Mouse (Mus musculus) heart, postnatal 0 days (tissue): ENCODE measurements around the gene Il33. TPM values are rescaled to one million over a fixed set of nuclear protein-coding genes. Genes with fewer than 3 reads are reported as not detected.
A peak's percentile ranks its signal among the peaks of the same experiment; 100 is the strongest.

ENCODE experiments used
- ATAC-seq: fragments of 200-750 bp; cut with Nextera tagmentation; 2 replicates; pipeline ENCODE4 v1.8.0; 2017; ENCODE audit warnings: low read depth, moderate number of reproducible peaks, moderate library complexity; ENCODE audit not compliant: insufficient read depth
- DNase-seq: peaks from one replicate; pipeline ENCODE4 v3.0.0-alpha.2; 2016; ENCODE audit warnings: low spot score
- H3K27ac ChIP-seq: fragments of 300-500 bp; sonication (generic); 2 replicates; pipeline ENCODE4 v1.5.1; 2014; ENCODE audit warnings: low read depth, mild to moderate bottlenecking
- H3K27me3 ChIP-seq: fragments of 300-500 bp; sonication (generic); 2 replicates; pipeline ENCODE4 v1.6.1; 2014; ENCODE audit warnings: low read length, mixed read lengths; ENCODE audit not compliant: control insufficient read depth, insufficient read depth
- H3K36me3 ChIP-seq: fragments of 300-500 bp; sonication (generic); replicated peaks from 2 replicates; pipeline ENCODE4 v1.6.1; 2014; ENCODE audit warnings: low read length, mixed read lengths; ENCODE audit not compliant: control insufficient read depth, insufficient read depth
- H3K4me1 ChIP-seq: fragments of 300-500 bp; sonication (generic); 2 replicates; pipeline ENCODE4 v1.6.1; 2014; ENCODE audit warnings: antibody characterized with exemption; ENCODE audit not compliant: control insufficient read depth, insufficient read depth
- H3K4me2 ChIP-seq: fragments of 300-500 bp; sonication (generic); 2 replicates; pipeline ENCODE4 v1.6.1; 2014; ENCODE audit warnings: low read depth, mild to moderate bottlenecking, low read length, moderate library complexity
- H3K4me3 ChIP-seq: fragments of 300-500 bp; sonication (generic); 2 replicates; pipeline ENCODE4 v1.5.1; 2014; ENCODE audit warnings: low read depth, low read length
- H3K9ac ChIP-seq: fragments of 300-500 bp; sonication (generic); replicated peaks from 2 replicates; pipeline ENCODE4 v1.6.1; 2014; ENCODE audit warnings: low read depth, low read length, mixed read lengths
- H3K9me3 ChIP-seq: fragments of 300-500 bp; sonication (generic); replicated peaks from 2 replicates; pipeline ENCODE4 v1.6.1; 2016; ENCODE audit warnings: low read length; ENCODE audit not compliant: control insufficient read depth
- CTCF ChIP-seq: IDR thresholded peaks from 2 replicates; pipeline ENCODE4 v1.5.1; 2016; ENCODE audit warnings: antibody characterized with exemption, control low read depth, low read depth
- EP300 ChIP-seq: IDR thresholded peaks from 2 replicates; pipeline ENCODE4 v1.6.1; 2016; ENCODE audit warnings: antibody characterized with exemption, low read depth
- WGBS: fragments of 180-500 bp; shearing (Covaris S2); extraction: QIAGEN DNeasy Blood & Tissue Kit; methylation state at CpG from one replicate; pipeline ENCODE4 v1.1.7; 2014; 5-methylcytosine and 5-hydroxymethylcytosine counted together
- polyA plus RNA-seq: library from polyadenylated mRNA; unstranded; fragments of >200 nt; fragmentation: Nextera tagmentation; extraction: Ambion mirVana; gene quantifications from 2 replicates; pipeline ENCODE4 v1.2.1, GENCODE M21; 2015
- total RNA-seq: library from RNA; depleted of rRNA; stranded (reverse); fragments of >200 nt; gene quantifications from 2 replicates; pipeline ENCODE4 v1.2.3, GENCODE M21; 2014; ENCODE audit warnings: low replicate concordance

Gene Il33
- total and polyA plus RNA-seq, 2 experiments from 2014 or later, result 1.4 to 4.2 TPM

DNA sequence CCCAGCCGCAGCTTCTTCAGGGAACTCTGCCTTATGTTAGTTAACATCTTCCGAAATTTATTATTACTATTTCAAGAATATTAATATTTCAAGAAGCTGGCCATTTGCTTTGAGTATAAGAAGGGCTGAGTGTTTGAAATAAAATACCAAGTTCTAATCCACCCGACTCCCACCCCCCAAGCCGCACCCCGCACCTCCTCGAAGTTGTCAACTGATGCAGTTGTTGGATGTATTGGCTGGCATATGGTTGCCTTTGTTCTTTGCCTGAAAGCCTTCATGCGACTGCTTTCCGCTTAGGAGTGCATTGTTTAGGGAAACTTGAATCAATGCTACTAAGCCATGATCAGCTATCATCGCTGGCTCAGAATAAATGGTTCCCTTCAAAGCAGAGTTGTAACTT lies 22.1 kb downstream of the Il33 start:
- H3K4me3 ChIP-seq, result no peak overlapping the region
- peaks cover 7% of the 10 kb centered on the region; the same call in 1 of the 2 replicates for H3K4me1 ChIP-seq
- no peaks in the 10 kb centered on the region for H3K36me3 ChIP-seq
- no peak for TF ChIP-seq EP300
- TF ChIP-seq CTCF, result no peak
- no peaks in the 10 kb centered on the region for H3K9me3 ChIP-seq
- H3K4me2 ChIP-seq, result no peak overlapping the region
- WGBS, result 84% methylated on average over 9 of the region's 9 CpGs
- H3K27ac ChIP-seq, result no peak overlapping the region
- no peaks in the 10 kb centered on the region for H3K27me3 ChIP-seq
- no peak for DNase-seq
- no peak for ATAC-seq
- no peak overlapping the region for H3K9ac ChIP-seq

DNA sequence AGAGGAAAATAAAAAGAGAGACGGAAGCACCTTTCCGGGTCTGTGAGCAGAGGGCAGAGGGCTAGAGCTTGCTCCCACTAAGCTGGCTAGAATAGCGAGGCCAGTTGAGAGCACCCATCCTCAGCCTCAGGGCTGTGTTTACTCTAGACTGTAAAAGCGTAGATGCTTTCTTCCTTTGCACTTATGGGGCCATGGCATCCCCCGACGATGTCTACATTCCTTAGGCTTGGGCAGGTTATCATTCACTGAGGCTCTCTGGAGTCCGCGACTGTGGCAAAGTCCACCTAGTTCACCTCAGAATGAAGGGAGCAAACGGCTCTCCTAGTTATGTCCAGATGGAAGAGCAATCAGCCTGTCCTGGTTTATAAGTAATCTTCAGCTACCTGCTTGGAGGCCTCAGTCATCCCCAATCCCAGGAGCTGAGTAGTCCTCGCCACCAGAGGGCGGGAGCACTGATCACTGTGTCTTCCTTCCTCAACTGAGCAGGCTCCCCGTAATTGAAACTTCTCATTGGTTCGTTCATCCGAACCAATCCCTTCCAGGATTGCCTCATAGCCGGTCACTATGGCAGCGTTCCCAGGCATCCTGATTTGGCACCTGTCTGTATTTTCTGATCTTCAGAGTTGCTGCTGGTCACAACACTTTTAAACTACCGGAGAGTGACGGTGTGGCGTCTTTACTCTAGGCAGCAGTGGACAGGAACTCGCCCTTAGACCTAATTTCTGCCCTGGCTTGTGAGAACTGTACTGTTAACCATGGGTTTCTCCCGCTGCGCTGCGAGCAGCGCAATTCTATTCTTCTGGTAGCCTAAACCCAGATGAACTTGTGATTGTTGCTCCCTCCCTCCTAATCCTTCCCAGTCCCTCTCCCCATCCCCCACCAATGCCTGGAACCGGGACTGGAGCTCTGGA lies 23.2 kb downstream of the Il33 start:
- Histone ChIP-seq H3K9ac (0 out of 2 replicates have a peak overlapping the region, but pooled peaks have one; percentile 36), H3K27ac (no peak overlapping the region), H3K4me2 (peak overlapping the region; percentile 65), H3K4me1 (peaks cover 7% of the 10 kb centered on the region; the same call in 1 of the 2 replicates), H3K9me3 (no peaks in the 10 kb centered on the region), H3K4me3 (peak overlapping the region; percentile 46), H3K36me3 (no peaks in the 10 kb centered on the region), H3K27me3 (no peaks in the 10 kb centered on the region)
- ATAC-seq (peak; percentile 94), DNase-seq (peak; percentile 90)
- no peak for TF ChIP-seq EP300
- TF ChIP-seq CTCF, result peak; percentile 80
- WGBS, result 25% methylated on average over 25 of the region's 25 CpGs

DNA sequence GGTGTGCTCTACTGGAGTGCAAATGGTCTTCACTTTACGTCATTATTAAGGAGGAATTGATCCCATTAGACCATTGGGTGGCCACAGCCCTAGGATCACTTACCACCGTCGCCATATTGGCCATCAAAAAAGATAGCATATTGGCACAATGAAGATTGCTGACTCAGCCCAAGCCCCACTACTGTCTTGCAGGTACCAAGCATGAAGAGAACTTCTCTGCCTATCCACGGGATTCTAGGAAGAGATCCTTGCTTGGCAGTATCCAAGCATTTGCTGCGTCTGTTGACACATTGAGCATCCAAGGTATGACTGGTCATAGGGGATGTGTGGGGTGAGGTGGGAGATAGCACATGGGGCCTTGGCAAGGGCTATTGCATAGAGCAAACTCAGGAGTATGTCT lies 27.6 kb downstream of the Il33 start:
- Histone ChIP-seq H3K36me3 (no peaks in the 10 kb centered on the region), H3K9ac (no peak overlapping the region), H3K4me2 (no peak overlapping the region), H3K9me3 (no peaks in the 10 kb centered on the region), H3K27ac (no peak overlapping the region), H3K4me3 (no peak overlapping the region), H3K27me3 (no peaks in the 10 kb centered on the region), H3K4me1 (no peaks in the 10 kb centered on the region)
- ATAC-seq (no peak), DNase-seq (no peak)
- TF ChIP-seq CTCF, result no peak
- TF ChIP-seq EP300, result no peak
- 80% methylated on average over 5 of the region's 5 CpGs for WGBS

DNA sequence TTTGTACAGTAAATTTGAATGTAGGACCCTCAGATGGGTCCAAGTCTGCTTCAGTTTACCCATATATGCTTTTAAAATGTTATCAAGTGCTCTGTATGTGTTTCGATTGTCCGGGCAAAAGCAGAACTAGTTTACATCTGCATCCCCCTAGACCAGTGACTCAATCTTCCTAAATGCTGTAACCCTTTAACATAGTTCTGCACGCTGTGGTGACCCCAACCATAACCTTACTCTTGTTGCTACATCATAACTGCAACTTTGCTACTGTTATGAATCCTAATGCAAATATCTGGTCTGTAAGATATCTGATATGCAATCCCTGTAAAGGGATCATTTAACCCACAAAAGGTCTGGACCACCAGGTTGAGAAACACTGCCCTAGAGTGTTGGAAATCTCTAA lies 28.9 kb downstream of the Il33 start:
- TF ChIP-seq EP300 (no peak), CTCF (no peak)
- no peaks in the 10 kb centered on the region for H3K9me3 ChIP-seq
- no peaks in the 10 kb centered on the region for H3K4me1 ChIP-seq
- no peak overlapping the region for H3K27ac ChIP-seq
- WGBS, result 82% methylated on average over 3 of the region's 3 CpGs
- H3K9ac ChIP-seq, result no peak overlapping the region
- DNase-seq, result no peak
- no peaks in the 10 kb centered on the region for H3K36me3 ChIP-seq
- ATAC-seq, result no peak
- no peaks in the 10 kb centered on the region for H3K27me3 ChIP-seq
- no peak overlapping the region for H3K4me3 ChIP-seq
- H3K4me2 ChIP-seq, result no peak overlapping the region

DNA sequence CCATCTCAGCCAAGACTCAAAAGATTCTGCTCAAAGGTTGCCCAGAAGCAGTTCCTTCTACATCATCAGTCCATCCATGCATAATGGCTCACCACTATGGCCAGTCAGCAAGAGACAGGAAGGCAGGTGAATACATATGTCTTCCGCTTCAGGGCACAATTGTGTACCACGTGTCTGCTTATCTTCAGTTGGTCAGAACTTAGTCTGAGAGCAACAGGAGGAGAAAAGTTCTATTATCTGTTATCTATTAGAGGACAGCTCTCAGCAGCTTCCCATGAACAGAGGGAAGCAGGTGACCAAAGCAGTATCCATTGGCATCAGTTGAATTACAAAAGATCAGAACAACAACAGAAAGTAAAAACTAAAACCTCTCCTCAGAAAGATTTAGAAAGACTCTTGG lies 30.5 kb downstream of the Il33 start:
- WGBS, result 65% methylated on average over 2 of the region's 2 CpGs
- no peak for DNase-seq
- no peaks in the 10 kb centered on the region for H3K36me3 ChIP-seq

More for the DNA sequence above, 30.5 kb downstream of the Il33 start:
- Histone ChIP-seq H3K4me1 (no peaks in the 10 kb centered on the region), H3K9me3 (no peaks in the 10 kb centered on the region), H3K9ac (no peak overlapping the region), H3K4me2 (no peak overlapping the region), H3K4me3 (no peak overlapping the region), H3K27me3 (no peaks in the 10 kb centered on the region), H3K27ac (no peak overlapping the region)
- no peak for TF ChIP-seq EP300
- TF ChIP-seq CTCF, result no peak
- ATAC-seq, result no peak
